25 mouse cellular contexts compared by ENCODE assay signal in genomic region chr8:124772389-124772788, GRCm38 (mm10). TPM values are rescaled to one million over a fixed set of nuclear protein-coding genes. Genes with fewer than 3 reads are reported as not detected.
DNase-seq lines count a peak whose midpoint lies in the region; ATAC-seq and TF ChIP-seq lines count a peak whose summit lies in the region.
"Had no signal": no experiment of that assay in that cellular context is flagged by ENCODE, and none has a peak within 500 bp of the region (broad histone marks: within the 10 kb centered on the region; RNA-seq: fewer than 3 reads in every experiment).

No protein-coding gene starts in this region.

- H3K27me3 ChIP-seq in hindbrain, embryonic 16.5 days (replicated peaks; ENCODE audit: control insufficient read depth, insufficient read depth, low read length), result no peaks in the 10 kb centered on the region
- H3K27me3 ChIP-seq in hindbrain, embryonic 11.5 days (ENCODE audit: control insufficient read depth, insufficient read depth, low read length), result no peaks in the 10 kb centered on the region
- H3K27me3 ChIP-seq: embryonic facial prominence, embryonic 12.5 days; neural tube, embryonic 15.5 days had no signal

- H3K4me1 ChIP-seq in hindbrain, embryonic 16.5 days (ENCODE audit: control insufficient read depth, insufficient read depth, low read depth, low read length), result no peaks in the 10 kb centered on the region
- no peaks in the 10 kb centered on the region for H3K4me1 ChIP-seq in hindbrain, embryonic 11.5 days (replicated peaks; ENCODE audit: control insufficient read depth, insufficient read depth, low read length)
- H3K4me1 ChIP-seq: embryonic facial prominence, embryonic 12.5 days; limb, embryonic 13.5 days; liver, embryonic 13.5 days; midbrain, embryonic 15.5 days had no signal

- no peak for DNase-seq in hindbrain, embryonic 11.5 days (ENCODE audit: low spot score)
- DNase-seq in left cerebral cortex, postnatal 14 days (ENCODE audit: low spot score in 2 of 2), result peak; percentile 33 to 53
- no peak for DNase-seq in left cerebral cortex, adult 2 months (ENCODE audit: extremely low spot score in 1 of 2, low spot score in 2 of 2)
- DNase-seq in Muller cell, postnatal 12 days (ENCODE audit: inconsistent ontology term), result peak; percentile 19
- peak; percentile 56 for DNase-seq in brain, adult 2 months (ENCODE audit: low read depth, low spot score)
- no peak for DNase-seq in MN1 (ENCODE audit: low spot score)
- DNase-seq: adrenal gland, postnatal 10 days; cerebellum, adult 9-11 months; kidney, postnatal 36 days; liver, embryonic 13.5 days; right cerebral cortex, postnatal 25 days had no signal

- H3K36me3 ChIP-seq in hindbrain, embryonic 16.5 days (ENCODE audit: control insufficient read depth, insufficient read depth, low read length), result no peaks in the 10 kb centered on the region
- H3K36me3 ChIP-seq in hindbrain, embryonic 11.5 days (ENCODE audit: control insufficient read depth, insufficient read depth, low read length), result no peaks in the 10 kb centered on the region
- H3K36me3 ChIP-seq: embryonic facial prominence, embryonic 12.5 days; intestine, embryonic 15.5 days; limb, embryonic 13.5 days; liver, embryonic 13.5 days; midbrain, embryonic 15.5 days; neural tube, embryonic 15.5 days had no signal

- H3K4me2 ChIP-seq in hindbrain, embryonic 16.5 days (ENCODE audit: low read length), result no peak overlapping the region
- no peak overlapping the region for H3K4me2 ChIP-seq in hindbrain, embryonic 11.5 days (replicated peaks; ENCODE audit: low read depth, low read length)
- H3K4me2 ChIP-seq: embryonic facial prominence, embryonic 12.5 days; heart, embryonic 11.5 days; intestine, embryonic 15.5 days; limb, embryonic 13.5 days; liver, embryonic 13.5 days; midbrain, embryonic 15.5 days; neural tube, embryonic 15.5 days had no signal

- H3K4me3 ChIP-seq in hindbrain, embryonic 16.5 days (ENCODE audit: low read length), result no peak overlapping the region
- H3K4me3 ChIP-seq in hindbrain, embryonic 11.5 days (ENCODE audit: low read depth, low read length), result no peak overlapping the region
- H3K4me3 ChIP-seq in left cerebral cortex, adult 2 months, result no peak overlapping the region
- H3K4me3 ChIP-seq: embryonic facial prominence, embryonic 12.5 days; intestine, embryonic 15.5 days; limb, embryonic 13.5 days; liver, embryonic 13.5 days; megakaryocyte, embryonic 14.5 days; midbrain, embryonic 15.5 days; neural tube, embryonic 15.5 days had no signal

- peak overlapping the region; percentile 51 for H3K27ac ChIP-seq in hindbrain, embryonic 16.5 days (ENCODE audit: low read depth, low read length)
- H3K27ac ChIP-seq in hindbrain, embryonic 11.5 days (ENCODE audit: low read depth, low read length), result no peak overlapping the region
- no peak overlapping the region for H3K27ac ChIP-seq in left cerebral cortex, adult 2 months
- H3K27ac ChIP-seq: embryonic facial prominence, embryonic 12.5 days; intestine, embryonic 15.5 days; limb, embryonic 13.5 days; liver, embryonic 13.5 days; midbrain, embryonic 15.5 days; neural tube, embryonic 15.5 days had no signal

- peak; percentile 63; the same call in 1 of the 2 replicates for ATAC-seq in hindbrain, embryonic 16.5 days
- ATAC-seq in hindbrain, embryonic 11.5 days (ENCODE audit: low FRiP score), result no peak
- ATAC-seq: forebrain, embryonic 14.5 days; intestine, embryonic 15.5 days; lung, postnatal 0 days; midbrain, embryonic 15.5 days; Patski had no signal

- WGBS in hindbrain, embryonic 16.5 days, result 75% methylated on average over 2 of the region's 2 CpGs
- WGBS in hindbrain, embryonic 11.5 days, result 70% methylated on average over 2 of the region's 2 CpGs

- H3K9ac ChIP-seq in hindbrain, embryonic 16.5 days (ENCODE audit: low read depth, low read length), result no peak overlapping the region
- H3K9ac ChIP-seq in hindbrain, embryonic 11.5 days (ENCODE audit: low read depth, low read length), result no peak overlapping the region
- H3K9ac ChIP-seq: embryonic facial prominence, embryonic 12.5 days; intestine, embryonic 15.5 days; limb, embryonic 13.5 days; liver, embryonic 13.5 days; midbrain, embryonic 15.5 days; neural tube, embryonic 15.5 days had no signal

- TF ChIP-seq CTCF in left cerebral cortex, adult 2 months (IDR thresholded peaks at IDR 0.05), result no peak

- H3K9me3 ChIP-seq in hindbrain, embryonic 16.5 days (ENCODE audit: control insufficient read depth, low read length), result no peaks in the 10 kb centered on the region
- H3K9me3 ChIP-seq in hindbrain, embryonic 11.5 days (ENCODE audit: control insufficient read depth, low read length), result no peaks in the 10 kb centered on the region
- H3K9me3 ChIP-seq: embryonic facial prominence, embryonic 12.5 days; intestine, embryonic 15.5 days; limb, embryonic 13.5 days; liver, embryonic 13.5 days; midbrain, embryonic 15.5 days; neural tube, embryonic 15.5 days had no signal

- intact Hi-C loops in left cerebral cortex, postnatal 14 days (cut with DNase I), result no loop called here
- intact Hi-C loops in left cerebral cortex, adult 2 months (cut with DNase I), result no loop called here

RNA-seq across cellular contexts. Expression of gene Trim67, which starts 20.5 kb away (rescaled TPM):
- 25.9 and 27.0 TPM in 2 replicates for polyA plus RNA-seq in hindbrain, embryonic 16.5 days (2015; fragmentation: Nextera tagmentation; extraction: Ambion mirVana)
- 6.5 and 7.3 TPM in 2 replicates for polyA plus RNA-seq in hindbrain, embryonic 11.5 days (2014; fragmentation: Nextera tagmentation; extraction: Ambion mirVana)
- total RNA-seq in left cerebral cortex, postnatal 14 days (2021), result 1 to 10 TPM; 5.1 to 5.8 TPM
- 1 to 10 TPM; 2.0 to 2.2 TPM for total RNA-seq in left cerebral cortex, adult 2 months (2021)
- polyA plus RNA-seq: kidney, embryonic 14.5 days; spleen, adult 2 months; thymus, postnatal 0 days had no signal

RNA-seq across cellular contexts. Expression of gene Fam89a, which starts 20.8 kb away (rescaled TPM):
- polyA plus RNA-seq in hindbrain, embryonic 16.5 days (2015; fragmentation: Nextera tagmentation; extraction: Ambion mirVana), result 0.90 and 1.9 TPM in 2 replicates
- 3.9 and 4.3 TPM in 2 replicates for polyA plus RNA-seq in hindbrain, embryonic 11.5 days (2014; fragmentation: Nextera tagmentation; extraction: Ambion mirVana)
- total RNA-seq in left cerebral cortex, postnatal 14 days (2021), result under 1 TPM; 0.34 to 0.62 TPM
- under 1 TPM; 0.77 to 0.87 TPM for total RNA-seq in left cerebral cortex, adult 2 months (2021)

RNA-seq across cellular contexts. Expression of gene Arv1, which starts 50.5 kb away (rescaled TPM):
- 32.1 and 33.6 TPM in 2 replicates for polyA plus RNA-seq in hindbrain, embryonic 16.5 days (2015; fragmentation: Nextera tagmentation; extraction: Ambion mirVana)
- 32.2 and 34.0 TPM in 2 replicates for polyA plus RNA-seq in hindbrain, embryonic 11.5 days (2014; fragmentation: Nextera tagmentation; extraction: Ambion mirVana)
- 10 to 100 TPM; 11.0 to 14.8 TPM for total RNA-seq in left cerebral cortex, postnatal 14 days (2021)
- total RNA-seq in left cerebral cortex, adult 2 months (2021), result 10 to 100 TPM; 13.0 to 13.9 TPM

RNA-seq across cellular contexts. Expression of gene Ttc13, which starts 50.6 kb away (rescaled TPM):
- polyA plus RNA-seq in hindbrain, embryonic 16.5 days (2015; fragmentation: Nextera tagmentation; extraction: Ambion mirVana), result 61.6 and 62.4 TPM in 2 replicates
- 59.0 and 59.1 TPM in 2 replicates for polyA plus RNA-seq in hindbrain, embryonic 11.5 days (2014; fragmentation: Nextera tagmentation; extraction: Ambion mirVana)
- total RNA-seq in left cerebral cortex, postnatal 14 days (2021), result 10 to 100 TPM; 50.6 TPM
- 10 to 100 TPM; 41.4 to 42.6 TPM for total RNA-seq in left cerebral cortex, adult 2 months (2021)

Comparison
In these comparisons a context has a peak if more than half of its experiments do, and no peak if none do; other contexts are left out.
1. DNase-seq: peak in left cerebral cortex, postnatal 14 days (2 of 2), Muller cell, postnatal 12 days (single experiment) and brain, adult 2 months (single experiment); none in hindbrain, embryonic 11.5 days (single experiment), left cerebral cortex, adult 2 months (0 of 2) and MN1 (single experiment).